Mouse (Mus musculus): ENCODE data around the gene Paxx.

The Paxx gene

GRCm38 (mm10) chr2:25460551-25461309 lies at the start of gene Paxx:
Paxx (minus strand) TSS chr2:25461094.
- DNase-seq (ENCODE audit: low spot score in 2 of 2) = peak; percentile 65 to 81

- DNase-seq (ENCODE audit: low spot score in 2 of 2) = no peak
Measured at GRCm38 (mm10) chr2:25509912-25510311, 49.0 kb upstream of the Paxx start.

GRCm38 (mm10) chr2:25506964-25507363 lies 46.1 kb upstream of the Paxx start:
- no peak for DNase-seq (ENCODE audit: low spot score in 2 of 2)

DNA sequence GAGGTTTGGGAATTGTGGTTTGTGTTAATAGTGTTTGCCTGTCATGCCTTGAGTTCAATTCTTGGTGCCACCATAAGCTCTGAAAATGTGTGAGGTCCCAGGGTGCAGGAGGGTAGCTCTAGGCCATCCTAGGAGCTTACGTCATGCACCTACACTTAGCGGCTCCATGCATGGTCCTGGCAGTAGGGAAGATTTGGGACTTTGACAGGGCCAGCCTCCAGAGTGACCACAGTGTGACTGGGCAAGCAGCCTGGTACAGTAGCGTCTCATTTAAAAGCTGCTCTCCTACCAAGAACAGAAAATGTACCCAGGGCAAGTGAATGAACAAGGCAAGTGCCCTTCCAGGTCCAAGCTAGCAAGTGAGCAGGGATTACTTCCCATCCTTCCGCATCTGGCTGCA lies 45.0 kb upstream of the Paxx start:
- DNase-seq (ENCODE audit: low spot score in 2 of 2) = no peak

- no peak for DNase-seq (ENCODE audit: low spot score in 2 of 2)
Measured at GRCm38 (mm10) chr2:25505000-25505399, 44.1 kb upstream of the Paxx start.

DNA sequence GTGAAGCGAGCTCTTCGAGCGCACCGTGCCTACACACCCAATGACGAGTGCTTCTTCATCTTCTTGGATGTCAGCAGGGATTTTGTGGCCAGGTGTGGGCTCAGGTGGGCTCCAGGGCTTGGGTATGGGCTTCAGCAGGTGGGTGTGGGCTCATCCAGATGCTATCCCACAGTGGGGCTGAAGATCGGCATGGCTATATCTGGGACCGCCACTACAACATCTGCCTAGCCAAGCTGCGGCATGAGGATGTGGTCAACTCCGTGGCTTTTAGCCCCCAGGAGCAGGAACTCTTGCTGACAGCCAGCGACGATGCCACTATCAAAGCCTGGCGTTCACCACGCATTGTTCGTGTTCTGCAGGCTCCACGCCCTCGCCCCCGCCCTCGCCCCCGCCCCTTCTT lies 43.6 kb upstream of the Paxx start:
- DNase-seq (ENCODE audit: low spot score in 2 of 2) = no peak

DNA sequence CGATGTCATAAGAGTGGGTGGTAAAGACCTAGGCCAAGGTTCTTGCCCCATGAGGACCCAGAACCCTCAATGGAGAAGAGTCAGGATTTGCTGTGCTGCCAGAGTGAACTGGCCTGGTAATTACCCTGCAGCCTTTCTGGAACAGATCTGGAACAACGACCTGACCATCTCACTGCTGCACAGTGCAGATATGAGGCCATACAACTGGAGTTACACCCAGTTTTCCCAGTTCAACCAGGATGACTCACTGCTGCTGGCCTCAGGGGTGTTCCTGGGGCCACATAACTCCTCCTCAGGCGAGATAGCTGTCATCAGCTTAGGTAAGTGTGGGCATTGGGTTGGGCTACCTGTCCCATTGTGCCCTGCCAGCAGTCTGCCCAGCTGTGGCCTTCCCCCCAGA lies 41.8 kb upstream of the Paxx start:
- no peak for DNase-seq (ENCODE audit: low spot score in 2 of 2)

GRCm38 (mm10) chr2:25501593-25502486 lies 40.9 kb upstream of the Paxx start, which contains the start of gene C8g:
C8g (minus strand) TSS chr2:25501719.
- no peak for DNase-seq (ENCODE audit: low spot score in 2 of 2)

DNA sequence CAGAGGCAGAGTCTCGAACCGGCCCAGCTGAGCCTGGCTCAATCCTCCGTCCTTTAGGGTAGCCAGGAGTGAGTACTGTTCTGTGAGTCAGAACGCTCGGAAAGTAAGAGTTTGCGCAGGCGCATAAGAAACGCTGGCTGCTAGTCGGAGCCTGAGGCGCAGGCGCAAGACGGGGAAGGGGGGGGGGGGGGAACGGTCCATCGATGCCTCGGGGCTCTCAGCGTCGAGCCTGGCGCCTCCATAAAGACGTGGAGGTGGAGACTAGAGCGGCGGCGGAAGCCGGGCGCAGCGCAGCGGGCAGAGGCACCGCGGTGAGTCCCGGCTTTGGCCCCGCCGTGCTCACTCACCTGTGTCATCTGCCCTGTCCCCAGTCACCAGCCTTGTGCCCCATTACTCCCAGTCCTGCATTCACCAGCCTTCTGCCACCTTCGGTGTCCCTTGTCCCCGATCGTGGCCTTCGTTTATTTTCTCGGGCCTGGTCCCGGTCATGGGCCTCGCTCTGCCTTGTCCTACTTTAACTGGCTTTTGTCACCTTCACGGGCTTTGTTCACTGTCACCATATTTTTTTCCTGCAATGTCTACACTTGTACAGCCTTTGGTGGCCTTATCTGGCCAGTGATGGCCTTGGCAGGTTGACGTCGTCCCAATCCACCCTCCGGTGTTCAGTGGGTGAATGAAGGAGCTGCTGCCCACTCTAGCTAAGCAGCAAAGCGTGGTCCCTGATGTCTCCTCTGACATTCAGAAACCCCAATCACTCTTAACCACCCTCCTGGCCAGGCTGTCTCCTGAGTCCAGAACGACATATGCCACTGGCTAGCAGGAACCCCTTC lies 39.9 kb upstream of the Paxx start, which contains the start of gene Fbxw5:
Gene Fbxw5, plus strand, starts transcription at position 175 of the 830 bp plus-strand sequence.
- DNase-seq (ENCODE audit: low spot score in 2 of 2) = peak; percentile 46 to 73

- DNase-seq (ENCODE audit: low spot score in 2 of 2) = no peak
Measured at GRCm38 (mm10) chr2:25500071-25500575, 39.2 kb upstream of the Paxx start.

- no peak for DNase-seq (ENCODE audit: low spot score in 2 of 2)
Measured at GRCm38 (mm10) chr2:25498622-25499478, 38.0 kb upstream of the Paxx start.

DNA sequence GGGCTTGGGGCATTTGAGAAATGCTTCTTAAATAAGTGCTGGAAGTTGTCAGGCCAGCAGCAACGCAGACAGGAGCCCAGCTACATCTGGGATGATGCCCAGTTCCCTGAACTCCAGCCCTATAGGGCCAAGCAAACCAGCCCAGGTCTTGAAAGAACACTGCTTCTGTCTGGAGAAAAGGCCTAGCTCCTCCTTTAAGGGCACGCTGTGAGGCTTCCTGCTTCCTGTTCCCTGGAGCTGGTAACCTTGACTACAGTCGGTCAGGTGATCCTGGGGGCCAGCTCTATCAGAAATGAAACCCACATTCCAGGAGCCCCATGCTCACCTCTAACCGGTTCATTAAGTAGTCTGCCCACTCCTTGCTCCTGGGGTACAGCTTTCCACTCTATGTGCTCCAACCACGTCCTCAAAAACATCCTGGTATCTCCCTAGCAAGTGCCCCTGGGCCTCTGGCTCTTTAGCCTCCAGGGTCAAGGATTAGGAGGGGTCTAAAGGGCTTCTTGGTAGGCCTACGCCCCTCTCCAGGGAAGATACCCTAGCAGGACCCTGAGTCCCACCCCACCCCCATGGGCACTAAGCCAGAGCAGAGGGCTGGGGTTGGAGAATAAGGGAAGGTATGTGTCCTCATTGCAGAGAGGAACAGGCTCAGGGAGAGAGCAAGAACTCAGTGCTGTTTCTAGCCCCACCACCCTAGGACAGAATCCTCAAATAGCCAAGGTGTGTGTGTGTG lies 37.1 kb upstream of the Paxx start:
- DNase-seq (ENCODE audit: low spot score in 2 of 2) = no peak

DNA sequence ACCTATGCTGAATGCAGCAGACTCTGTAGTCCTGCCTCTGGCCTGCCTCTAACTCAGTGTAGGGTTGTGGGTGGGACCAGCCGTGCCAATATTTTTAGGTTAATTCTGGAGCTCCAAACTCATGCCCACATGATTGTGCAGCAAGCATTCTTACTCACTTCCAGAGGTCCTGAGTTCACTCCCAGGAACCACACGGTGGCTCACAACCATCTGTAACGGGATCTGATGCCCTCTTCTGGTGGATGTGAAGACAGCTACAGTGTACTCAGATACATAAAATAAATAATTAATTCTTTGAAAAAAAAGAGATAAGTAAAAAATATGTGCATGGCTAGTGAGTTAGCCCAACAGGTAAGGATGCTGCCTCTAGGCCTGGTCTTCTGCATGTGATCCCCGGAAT lies 35.6 kb upstream of the Paxx start:
- no peak for DNase-seq (ENCODE audit: low spot score in 2 of 2)

DNA sequence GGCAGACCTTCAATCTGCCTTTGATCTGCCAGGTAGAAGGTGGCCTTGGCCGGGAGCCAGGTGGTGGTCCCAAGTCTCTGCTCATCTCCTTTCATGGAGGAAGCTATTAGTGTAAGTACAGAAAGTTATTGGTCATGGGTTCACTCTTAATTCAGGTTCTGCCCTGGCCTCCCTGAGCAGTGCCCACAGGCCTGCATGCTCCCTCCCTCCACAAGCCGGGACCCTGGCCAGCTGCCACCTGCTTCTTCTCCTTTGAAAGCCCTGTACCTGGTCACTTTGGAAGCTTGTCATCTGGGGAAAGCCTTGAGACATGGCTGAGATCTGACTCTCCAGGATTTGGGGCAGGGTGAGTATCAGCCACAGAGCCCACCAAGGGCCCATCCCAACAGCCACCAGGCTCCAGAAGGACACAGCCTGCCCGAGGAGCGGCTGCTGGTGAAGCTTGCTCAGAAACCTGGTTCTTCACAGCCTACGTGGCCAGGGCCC lies 32.6 kb upstream of the Paxx start, which contains the start of gene Lcn12:
Gene Lcn12, minus strand, starts transcription at position 436 of the 486 bp plus-strand sequence.
- DNase-seq (ENCODE audit: low spot score in 2 of 2) = no peak

DNA sequence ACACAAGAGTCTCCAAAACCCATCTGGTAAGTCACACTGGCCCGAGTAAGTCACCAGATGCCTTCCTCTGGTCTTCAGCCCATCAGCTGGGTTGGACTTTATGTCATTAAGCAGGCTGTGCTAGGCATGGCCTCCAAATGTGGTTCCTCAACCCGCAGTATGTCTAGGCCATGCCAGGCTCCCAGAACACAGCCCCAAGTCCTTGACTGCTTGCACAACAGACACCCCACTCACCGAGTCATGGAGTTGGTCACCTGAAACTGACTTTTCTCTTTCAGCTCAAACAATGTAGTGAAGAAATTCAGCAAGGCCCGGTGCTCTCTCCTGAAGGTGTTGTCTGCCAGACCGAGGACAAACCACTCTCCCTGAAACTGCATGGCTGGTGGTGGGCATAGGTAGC lies 32.1 kb upstream of the Paxx start:
- no peak for DNase-seq (ENCODE audit: low spot score in 2 of 2)

DNA sequence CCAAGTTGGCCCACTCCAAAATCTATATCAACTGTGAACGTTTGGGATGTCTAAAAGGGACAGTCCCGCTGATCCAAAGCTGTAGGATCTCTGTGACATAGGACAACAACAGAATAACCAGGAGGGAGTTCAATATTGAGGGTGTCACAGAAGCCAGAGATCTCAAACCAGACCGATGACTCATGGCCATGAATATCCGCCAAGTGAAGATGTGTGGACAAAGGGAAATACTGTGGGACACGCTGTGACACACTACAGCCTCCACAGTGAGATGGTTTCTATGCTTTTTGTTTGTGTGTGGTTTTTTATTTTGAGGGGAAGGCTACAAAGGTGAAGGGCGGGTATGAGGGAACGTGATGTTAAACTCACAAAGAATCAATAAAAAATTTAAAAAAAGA lies 27.8 kb upstream of the Paxx start:
- no peak for DNase-seq (ENCODE audit: low spot score in 2 of 2)

GRCm38 (mm10) chr2:25487965-25488670 lies 27.2 kb upstream of the Paxx start:
- DNase-seq (ENCODE audit: low spot score in 2 of 2) = no peak

GRCm38 (mm10) chr2:25484901-25485647 lies 24.2 kb upstream of the Paxx start:
- peak in 1 of 2 experiments; percentile 27 for DNase-seq (ENCODE audit: low spot score in 2 of 2)
